Mouse (Mus musculus) large intestine, adult 2 months (tissue): ENCODE data around the gene Hes3. TPM values are rescaled to one million over a fixed set of nuclear protein-coding genes. Genes with fewer than 3 reads are reported as not detected.

Experiments
- DNase-seq: peaks from one replicate; pipeline ENCODE4 v3.0.0-alpha.2; 2012; ENCODE audit warnings: low read depth, low spot score
- WGBS: fragments of 180-500 bp; shearing (Covaris S2); methylation state at CpG from one replicate; pipeline ENCODE4 v1.1.7; 2018; 5-methylcytosine and 5-hydroxymethylcytosine counted together
- polyA plus RNA-seq: library from polyadenylated mRNA; depleted of rRNA; stranded (reverse); fragments of >200 nt; gene quantifications from 2 replicates; pipeline ENCODE4 v1.2.3, GENCODE M21; 2012

The Hes3 gene
- polyA plus RNA-seq, 1 experiment: not detected

GRCm38 (mm10) chr4:152285505-152285904 lies 6.0 kb downstream of the Hes3 start:
- DNase-seq: peak; percentile 31
- WGBS: under 1% methylated on average over 10 of the region's 10 CpGs

DNA sequence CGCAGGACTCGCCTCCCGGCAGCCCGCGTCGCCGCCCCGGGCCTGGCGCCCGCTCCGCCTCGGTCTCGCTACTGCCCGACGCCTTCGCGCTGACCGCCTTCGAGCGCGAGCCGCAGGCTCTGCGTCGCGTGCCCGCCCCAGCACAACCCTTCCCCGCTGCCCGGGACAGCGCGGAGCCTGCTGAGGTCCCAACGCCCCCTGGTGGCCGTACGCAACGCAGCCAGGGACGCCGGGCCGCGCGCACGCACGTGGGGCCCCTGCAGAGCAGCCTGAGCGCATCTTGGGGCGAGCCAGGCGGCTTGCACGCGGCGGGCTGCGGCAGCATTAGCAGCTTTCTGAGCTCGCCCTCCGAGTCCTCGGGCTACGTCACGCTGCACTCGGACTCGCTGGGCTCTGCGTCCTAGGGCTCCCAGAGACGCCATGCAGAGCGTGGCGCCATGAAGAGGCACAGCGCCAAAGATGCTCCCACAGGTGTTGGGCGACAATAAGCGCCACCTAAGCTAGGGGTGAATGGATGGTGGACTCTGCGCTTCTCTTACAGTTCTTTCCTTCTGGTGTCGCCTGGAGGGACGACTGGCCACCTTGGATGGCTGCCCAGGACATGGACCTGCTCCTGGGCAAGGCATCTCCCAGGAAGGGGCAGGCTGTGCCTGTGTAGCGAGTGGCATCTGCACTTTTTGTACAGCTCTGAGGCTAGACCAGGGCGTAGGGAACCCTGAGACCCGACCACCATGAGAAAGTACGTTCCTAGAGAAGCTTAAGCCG lies 8.1 kb downstream of the Hes3 start:
- peak; percentile 29 for DNase-seq
- whole genome bisulfite sequencing: 9% methylated on average over 70 of the region's 70 CpGs

DNA sequence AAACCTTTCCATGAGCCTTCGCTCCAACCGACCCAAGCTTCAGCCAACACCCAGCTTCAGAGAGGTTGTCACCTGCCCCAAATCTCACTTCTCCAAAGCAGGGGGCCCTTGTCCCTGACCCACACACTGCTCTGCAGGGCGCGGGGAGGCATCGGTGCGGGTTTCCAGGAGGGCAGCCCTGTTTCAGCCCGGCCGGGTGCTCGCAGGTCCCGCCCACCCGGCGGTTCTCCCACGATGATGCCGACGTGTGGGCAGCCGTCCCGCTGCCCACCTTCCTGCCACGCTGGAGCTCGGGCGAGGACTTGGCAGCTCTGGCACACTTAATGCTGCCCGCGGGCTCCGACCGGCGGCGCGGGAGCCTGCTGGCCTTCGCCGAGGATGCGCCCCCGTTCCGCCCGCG lies 8.7 kb downstream of the Hes3 start:
- 23% methylated on average over 34 of the region's 34 CpGs for WGBS

DNA sequence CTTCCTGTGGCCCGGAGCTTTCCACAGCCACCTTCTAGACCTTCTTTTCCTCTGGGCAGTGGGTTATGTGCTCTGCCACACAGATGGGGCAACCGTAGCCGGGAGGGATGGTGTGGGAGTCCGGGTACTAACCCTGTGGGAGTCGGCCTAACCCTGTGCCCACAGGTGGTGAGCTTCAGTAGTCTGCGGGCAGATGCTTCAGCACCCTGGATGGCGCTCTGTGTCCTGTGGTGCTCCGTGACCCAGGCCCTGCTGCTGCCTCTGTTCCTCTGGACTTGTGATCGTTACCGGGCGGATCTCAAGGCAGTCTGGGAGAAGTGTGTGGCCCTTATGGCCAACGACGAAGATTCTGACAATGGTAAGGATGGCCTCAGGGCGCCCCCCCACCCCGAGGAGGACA lies 9.9 kb downstream of the Hes3 start:
- WGBS: 61% methylated on average over 15 of the region's 15 CpGs
- DNase-seq: no peak

More for the DNA sequence above, 8.7 kb downstream of the Hes3 start:
- DNase-seq: no peak

- WGBS: 91% methylated on average over 23 of the region's 23 CpGs
- DNase-seq: no peak
Observed at GRCm38 (mm10) chr4:152278986-152279385, 12.5 kb downstream of the Hes3 start.

GRCm38 (mm10) chr4:152277916-152278315 lies 13.5 kb downstream of the Hes3 start:
- DNase-seq: no peak
- 67% methylated on average over 2 of the region's 2 CpGs for WGBS

- DNase-seq: no peak
- 58% methylated on average over 10 of the region's 10 CpGs for WGBS
Observed at GRCm38 (mm10) chr4:152276389-152277347, 14.8 kb downstream of the Hes3 start.

- DNase-seq: no peak
- WGBS: 4% methylated on average over 20 of the region's 20 CpGs
Observed at GRCm38 (mm10) chr4:152274681-152275131, 16.8 kb downstream of the Hes3 start.

GRCm38 (mm10) chr4:152273621-152274236 lies 17.7 kb downstream of the Hes3 start, which contains the start of gene Gpr153:
Gpr153 (plus strand) TSS chr4:152274232.
- no peak for DNase-seq
- 2% methylated on average over 47 of the region's 48 CpGs for WGBS

GRCm38 (mm10) chr4:152273191-152273590 lies 18.3 kb downstream of the Hes3 start:
- WGBS: 59% methylated on average over 3 of the region's 3 CpGs
- no peak for DNase-seq

DNA sequence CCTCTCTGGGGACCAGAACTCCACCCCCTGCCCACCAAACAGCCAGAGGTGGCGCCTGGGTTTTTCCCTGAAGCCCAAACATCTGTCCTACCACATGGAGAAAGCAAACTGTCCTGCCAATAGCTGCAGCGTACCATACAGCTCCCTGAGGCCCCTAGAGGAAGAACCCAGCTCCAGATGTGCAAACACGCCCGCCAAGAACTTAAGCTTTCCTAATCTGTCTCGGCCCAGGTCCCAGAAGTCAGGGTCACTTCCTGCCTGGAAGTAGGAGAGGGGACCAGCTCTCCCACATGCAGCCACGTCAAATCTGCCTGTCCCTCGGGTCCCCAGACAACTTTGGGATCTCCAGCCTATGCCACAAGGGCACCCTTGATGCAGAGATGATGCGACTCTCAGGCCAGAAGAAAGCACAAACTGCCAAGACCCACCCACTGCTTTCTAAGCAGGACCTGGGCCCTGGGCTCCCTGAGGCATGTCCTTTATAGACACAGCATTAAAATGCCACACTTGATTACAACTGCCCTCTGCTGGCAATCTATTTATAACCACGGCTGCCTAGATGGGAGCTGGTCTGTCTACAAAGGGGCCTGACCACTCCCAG lies 18.9 kb downstream of the Hes3 start:
- 52% methylated on average over 9 of the region's 9 CpGs for WGBS
- DNase-seq: no peak

DNA sequence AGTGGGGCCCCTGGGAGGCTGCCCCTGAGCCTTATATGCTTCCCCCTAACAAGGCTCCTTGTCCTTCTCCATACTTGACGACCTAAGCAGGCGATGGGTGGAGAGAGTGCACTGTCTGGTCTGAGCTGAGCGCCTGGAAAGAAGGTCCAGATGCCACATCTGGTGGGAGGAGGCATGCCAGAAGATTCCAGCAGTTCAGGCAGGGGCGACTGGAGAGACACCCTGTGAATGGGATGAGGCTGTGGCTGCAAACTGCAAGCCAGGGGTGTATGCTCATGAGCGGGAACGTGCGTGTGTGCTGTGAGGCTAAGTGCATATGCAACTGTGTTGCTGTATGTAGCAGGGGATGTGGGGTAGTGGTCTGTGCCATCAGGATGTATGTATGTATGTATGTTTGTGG lies 19.5 kb downstream of the Hes3 start:
- DNase-seq: no peak

DNA sequence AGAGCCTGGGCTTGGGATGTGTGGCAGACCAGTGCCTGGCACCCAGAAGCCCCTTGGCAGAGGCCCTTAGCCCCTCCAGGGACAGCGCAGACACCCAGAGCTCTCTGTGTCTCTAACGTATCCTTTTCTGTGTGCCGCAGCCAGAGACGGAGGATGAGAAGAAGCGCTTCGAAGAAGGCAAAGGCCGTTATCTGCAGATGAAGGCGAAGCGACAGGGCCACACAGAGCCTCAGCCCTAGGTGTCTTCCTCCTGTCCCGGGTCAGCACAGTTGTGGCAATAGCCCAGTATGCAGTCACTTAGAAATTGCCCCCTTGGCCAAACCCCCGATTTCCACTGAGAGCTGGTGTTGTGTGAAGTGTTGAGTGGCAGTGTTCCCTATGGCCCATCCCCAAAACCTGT lies 20.1 kb downstream of the Hes3 start:
- 96% methylated on average over 11 of the region's 11 CpGs for WGBS
- no peak for DNase-seq

More for the DNA sequence above, 19.5 kb downstream of the Hes3 start:
- 71% methylated on average over 7 of the region's 7 CpGs for WGBS

DNA sequence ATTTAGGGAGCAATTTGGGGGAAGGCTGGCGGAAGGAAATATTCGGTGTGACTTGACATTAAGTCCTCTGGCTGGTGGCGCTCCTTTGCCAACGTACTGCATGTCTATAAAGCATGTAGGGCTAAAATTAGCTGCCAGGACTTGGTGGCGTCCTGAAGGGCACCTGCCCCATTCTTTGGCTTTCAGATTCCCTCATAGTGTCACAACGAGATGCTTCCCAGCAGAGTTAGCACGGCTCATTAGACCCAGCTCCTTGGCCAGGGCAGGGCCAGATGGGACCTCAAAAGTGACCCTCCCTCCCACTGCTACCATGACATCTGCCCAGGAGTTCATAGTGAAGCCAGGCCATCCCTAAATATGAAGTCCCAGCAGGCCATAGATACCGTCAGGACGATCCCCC lies 20.9 kb downstream of the Hes3 start:
- 88% methylated on average over 9 of the region's 9 CpGs for WGBS
- no peak for DNase-seq

GRCm38 (mm10) chr4:152269967-152270366 lies 21.5 kb downstream of the Hes3 start:
- 89% methylated on average over 13 of the region's 13 CpGs for WGBS
- DNase-seq: no peak

DNA sequence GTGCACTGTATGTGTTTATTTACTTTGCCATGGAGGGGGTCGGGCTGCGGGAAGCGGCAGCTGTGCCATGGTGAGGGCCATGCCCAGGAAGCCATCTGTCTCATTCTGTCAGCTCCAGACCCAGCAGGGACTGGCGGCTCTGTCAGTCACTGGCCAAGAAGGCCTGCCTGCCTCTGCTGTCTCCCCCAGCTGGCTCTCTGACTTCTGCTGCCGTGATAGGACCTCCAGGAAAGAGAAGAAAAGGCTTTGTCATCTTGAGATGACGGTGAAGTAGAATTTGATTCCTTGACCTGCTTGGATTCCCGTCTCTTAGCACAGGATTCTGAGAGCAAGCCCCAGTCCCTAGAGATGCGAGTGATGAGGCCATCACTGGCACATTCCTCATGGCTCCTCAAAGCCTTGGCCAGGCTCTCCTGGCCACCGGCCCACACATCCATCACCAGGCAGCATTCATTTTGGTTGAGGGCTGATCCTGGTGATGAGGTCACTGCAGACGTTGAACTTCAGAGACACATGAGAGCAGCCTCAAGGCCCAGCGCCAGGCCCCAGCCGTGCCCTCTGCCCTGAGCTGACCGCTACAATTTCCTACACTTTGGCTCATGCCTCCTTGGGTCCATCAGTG lies 23.6 kb downstream of the Hes3 start:
- WGBS: 71% methylated on average over 13 of the region's 13 CpGs

DNA sequence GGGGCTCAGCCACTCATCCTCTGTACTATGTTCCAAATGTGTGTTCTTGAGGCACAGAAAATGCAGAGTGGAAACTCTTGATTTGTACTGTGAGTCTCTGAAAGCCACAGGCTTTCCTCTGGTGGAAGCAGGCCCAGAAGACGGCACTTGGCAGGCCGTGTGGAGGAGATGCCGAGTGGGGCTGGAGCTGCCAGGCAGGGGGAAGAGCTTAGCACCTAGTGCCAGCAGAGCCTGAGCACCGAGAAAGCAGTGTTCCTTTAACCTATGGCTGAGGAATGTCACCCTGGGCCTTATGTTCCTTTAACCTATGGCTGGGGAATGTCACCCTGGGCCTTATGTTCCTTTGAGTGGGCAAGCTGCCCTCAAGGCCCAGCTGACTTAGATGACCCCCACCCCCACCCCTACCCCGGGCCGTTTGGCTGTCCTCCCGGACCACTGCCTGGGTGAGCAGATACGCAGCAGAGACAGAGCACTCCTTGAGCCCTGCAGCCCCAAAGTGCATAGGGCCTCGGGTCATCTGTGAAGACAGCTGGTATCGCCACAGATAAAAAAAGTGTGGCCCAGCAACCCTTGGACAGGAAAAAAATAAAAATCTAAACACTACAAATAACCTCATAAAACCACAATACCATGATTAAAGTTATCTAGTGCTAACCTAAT lies 25.1 kb downstream of the Hes3 start:
- DNase-seq: no peak
- WGBS: 74% methylated on average over 10 of the region's 10 CpGs

More for the DNA sequence above, 23.6 kb downstream of the Hes3 start:
- no peak for DNase-seq

- 77% methylated on average over 5 of the region's 5 CpGs for WGBS
- DNase-seq: no peak
Observed at GRCm38 (mm10) chr4:152265791-152266190, 25.7 kb downstream of the Hes3 start.
